15 mouse cellular contexts compared by ENCODE assay signal in the genomic region with DNA sequence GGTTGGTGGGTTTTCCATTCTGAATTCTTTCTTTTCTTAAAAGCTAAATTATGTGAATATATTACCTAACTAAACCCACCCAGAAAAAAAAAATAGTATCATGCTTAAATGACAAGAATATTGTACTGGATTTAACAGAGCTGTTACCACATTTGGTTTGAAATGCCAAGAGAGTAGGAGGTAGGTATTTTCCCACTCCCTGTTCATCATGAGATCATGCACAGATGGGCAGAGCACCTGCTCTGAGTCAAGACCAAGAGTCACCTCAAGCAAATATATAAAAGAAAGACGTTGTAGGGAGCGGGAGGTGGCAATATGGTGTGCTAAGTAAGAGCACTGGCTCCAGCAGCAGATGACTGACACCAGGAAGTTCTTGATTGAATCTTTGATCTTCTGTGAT.
DNase-seq lines count a peak whose midpoint lies in the region.
"Had no signal": no experiment of that assay in that cellular context is flagged by ENCODE, and none has a peak within 500 bp of the region (broad histone marks: within the 10 kb centered on the region; RNA-seq: fewer than 3 reads in every experiment).

No protein-coding gene starts in this region.

- DNase-seq in layer of hippocampus, adult 11-12 months (ENCODE audit: low spot score) = peak; percentile 39
- DNase-seq in layer of hippocampus, adult 9-10 months (ENCODE audit: low spot score) = no peak
- DNase-seq in brain, adult 2 months (ENCODE audit: low read depth, low spot score) = peak; percentile 84
- peak; percentile 37 to 38 for DNase-seq in layer of hippocampus, adult 8-10 months (ENCODE audit: low spot score in 2 of 2)
- peak; percentile 26 for DNase-seq in right cerebral cortex, postnatal 25 days
- no peak for DNase-seq in retina, embryonic 14.5 days (ENCODE audit: low spot score)
- DNase-seq in urinary bladder, adult 2 months (ENCODE audit: low spot score) = no peak
- DNase-seq: adrenal gland, adult 8-10 months; forebrain, postnatal 0 days; gastrocnemius, postnatal 14 days; heart, postnatal 4 days; kidney, adult 9 months; kidney, postnatal 36 days; liver, postnatal 0 days; lung, postnatal 14 days had no signal

Comparison
In these comparisons a context has a peak if more than half of its experiments do, and no peak if none do; other contexts are left out.
1. DNase-seq: peak in layer of hippocampus, adult 11-12 months (single experiment), brain, adult 2 months (single experiment), layer of hippocampus, adult 8-10 months (2 of 2) and right cerebral cortex, postnatal 25 days (single experiment); none in layer of hippocampus, adult 9-10 months (single experiment), retina, embryonic 14.5 days (single experiment) and urinary bladder, adult 2 months (single experiment).